Mouse (Mus musculus): ENCODE results near the gene Cep152.

Cep152 gene

DNA sequence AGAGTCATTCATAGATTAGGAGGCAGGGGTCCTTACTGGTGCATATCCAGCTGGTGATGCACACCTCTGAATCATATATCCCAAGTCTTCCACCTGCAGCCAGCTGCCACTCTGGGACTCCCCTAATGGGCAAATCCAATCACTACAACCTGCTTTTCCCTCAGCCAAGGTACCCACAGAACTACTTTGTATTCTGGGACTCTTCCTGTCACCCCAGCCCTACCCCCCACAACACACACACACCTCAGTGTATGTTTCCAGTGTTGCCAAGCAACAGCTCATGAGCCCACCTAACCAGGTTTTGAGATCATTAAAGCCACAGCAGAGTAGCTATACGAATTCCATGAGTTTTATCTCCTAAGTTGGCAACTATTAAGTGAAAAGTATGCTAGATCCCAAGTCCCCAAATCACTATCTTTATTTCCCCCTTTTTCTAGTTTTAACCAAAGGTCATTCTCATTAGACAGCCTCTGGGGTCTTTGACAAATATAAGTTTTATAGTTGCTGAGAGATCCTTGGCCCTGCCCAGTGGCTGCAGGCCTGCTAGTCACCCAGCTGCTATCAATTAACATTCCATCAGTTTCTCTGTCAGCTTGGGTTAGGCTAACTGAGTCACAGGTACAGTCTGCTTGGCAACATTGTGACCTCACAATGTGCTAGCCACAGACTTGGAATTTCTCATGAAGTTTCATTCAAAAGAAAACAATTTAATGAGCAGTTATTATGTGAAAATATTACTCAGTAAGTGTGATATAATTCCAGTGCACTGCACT, 75.9 kb downstream of the Cep152 start:
- DNase-seq, result no peak

DNA sequence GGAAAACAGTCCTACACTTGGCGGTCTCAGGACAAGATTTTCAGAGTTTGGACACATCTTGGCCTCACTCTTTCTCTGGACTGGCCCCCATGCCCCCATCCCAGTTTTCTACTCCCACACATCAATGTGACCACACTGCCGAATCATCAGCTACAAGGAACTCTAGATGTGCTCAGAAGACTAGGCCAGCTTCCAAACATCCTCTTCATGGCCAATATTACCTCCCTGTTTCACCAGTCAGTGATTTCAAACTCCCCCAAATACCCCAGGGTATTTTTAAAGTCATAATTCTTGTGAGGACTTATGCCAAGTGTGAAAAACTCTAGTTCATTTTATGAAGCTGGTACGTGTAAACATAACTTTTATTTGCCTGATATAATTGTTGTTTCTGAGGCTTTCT, 79.9 kb downstream of the Cep152 start:
- DNase-seq, result no peak

DNA sequence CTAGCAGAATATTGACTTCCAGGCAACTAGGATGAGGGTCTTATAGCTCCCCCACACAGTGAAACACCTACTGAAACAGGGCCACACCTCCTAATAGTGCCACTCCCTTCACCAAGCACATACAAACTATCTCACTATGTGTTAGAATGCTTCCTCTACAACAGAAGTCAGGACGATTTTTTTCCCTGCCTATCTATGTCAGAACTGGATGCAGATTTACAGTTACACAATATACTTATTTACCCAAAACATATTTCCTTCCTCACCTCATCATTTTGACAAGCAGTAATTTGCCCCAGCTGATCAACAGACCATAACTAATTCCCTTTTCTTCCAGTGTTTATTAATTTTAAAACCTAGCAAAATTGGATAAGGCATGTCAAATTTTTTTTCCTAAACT, 81.3 kb downstream of the Cep152 start:
- DNase-seq, result no peak

DNA sequence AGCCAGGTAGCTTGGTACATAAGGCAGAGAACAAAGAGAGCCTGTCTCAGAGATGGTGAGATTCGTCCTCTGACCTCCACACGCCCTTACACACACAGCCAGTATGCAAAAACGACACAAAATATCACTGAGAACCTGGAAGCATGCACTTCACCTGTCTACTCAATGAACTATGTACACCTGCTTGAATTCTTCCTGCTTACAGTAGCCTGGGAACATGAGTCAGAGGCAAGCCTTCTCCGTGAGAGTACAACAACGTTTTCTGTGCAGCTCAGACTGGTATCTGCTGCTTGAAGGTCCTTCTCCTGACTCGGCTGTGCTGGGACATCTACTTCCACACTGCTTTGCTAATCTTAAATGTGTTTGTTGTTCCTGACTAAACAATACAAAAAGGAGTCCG, 83.5 kb downstream of the Cep152 start:
- DNase-seq, result no peak

DNA sequence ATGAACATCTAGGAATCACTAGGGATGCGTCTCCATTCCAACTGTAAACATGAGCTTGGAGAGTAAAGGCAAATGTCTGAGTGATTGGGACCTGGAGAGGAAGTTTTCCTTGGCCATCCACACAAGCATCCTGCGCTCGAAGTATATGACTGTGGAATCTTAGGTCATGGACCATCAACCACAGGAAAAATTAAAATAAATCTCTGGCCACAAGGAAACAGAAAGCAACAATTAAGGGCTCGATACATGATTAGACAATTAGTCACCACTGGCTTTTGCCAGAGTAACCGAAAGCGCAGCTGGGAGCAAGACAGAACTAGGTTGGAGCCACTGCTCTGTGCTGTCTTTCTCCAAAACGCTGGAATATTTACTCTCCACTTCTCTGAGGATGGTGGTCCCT, 84.3 kb downstream of the Cep152 start:
- DNase-seq, result no peak

DNA sequence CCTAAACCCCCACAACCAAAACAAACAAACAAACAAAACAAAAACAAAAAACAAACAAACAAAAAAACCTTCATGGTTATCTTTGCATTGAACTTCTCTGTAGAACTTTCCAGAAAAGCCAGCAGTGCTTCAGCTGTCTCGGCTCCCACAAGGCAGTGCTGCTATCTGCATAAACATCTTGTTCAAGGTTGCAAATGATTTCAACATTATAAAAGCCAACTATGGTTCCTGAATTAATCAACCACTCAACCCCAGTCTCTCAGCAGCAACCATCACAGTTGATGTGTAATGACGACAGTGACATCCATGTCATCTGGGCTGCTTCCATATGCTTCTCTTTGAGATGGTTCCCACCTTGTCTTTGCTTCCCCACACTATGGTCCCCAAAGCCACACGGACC, 85.3 kb downstream of the Cep152 start:
- DNase-seq, result no peak

DNA sequence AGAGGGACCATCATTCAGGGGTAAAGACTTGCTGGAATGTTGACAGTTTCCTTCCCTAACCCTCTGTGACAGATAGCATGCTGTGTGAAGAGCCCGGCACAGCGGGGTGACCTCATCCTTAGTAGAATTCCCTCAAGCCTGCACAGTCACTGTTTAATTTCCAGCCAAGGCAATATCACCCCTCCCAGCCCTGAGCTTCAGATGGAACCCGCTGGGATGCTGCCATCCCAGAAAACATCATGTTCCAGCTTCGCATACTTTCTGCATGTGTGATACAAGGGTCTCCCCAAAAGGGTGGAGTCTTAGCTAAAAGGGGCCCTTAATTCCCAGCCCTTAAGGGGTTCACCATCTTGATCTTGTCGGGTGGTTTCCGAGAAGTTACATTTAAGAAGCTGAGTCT, 94.2 kb downstream of the Cep152 start:
- no peak for DNase-seq

DNA sequence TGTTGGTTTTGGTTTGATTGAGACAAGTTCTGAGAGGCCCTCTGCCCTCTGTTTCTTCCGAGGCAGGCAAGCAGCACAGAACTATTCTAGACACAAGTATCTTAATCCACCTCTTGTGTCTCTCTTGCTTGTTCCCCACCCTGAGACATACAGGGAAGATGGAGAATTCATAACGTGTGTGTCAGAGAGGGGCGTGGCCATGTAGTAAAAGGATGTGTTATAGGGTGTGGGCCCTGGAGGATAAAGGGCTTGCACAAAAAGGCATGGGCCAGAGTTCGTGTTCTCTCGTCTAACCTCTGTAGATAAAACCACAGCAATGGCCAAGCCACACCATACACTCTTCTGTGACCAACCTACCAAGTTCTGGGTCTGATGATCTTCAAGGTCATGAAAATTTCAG, 98.3 kb downstream of the Cep152 start:
- no peak for DNase-seq

DNA sequence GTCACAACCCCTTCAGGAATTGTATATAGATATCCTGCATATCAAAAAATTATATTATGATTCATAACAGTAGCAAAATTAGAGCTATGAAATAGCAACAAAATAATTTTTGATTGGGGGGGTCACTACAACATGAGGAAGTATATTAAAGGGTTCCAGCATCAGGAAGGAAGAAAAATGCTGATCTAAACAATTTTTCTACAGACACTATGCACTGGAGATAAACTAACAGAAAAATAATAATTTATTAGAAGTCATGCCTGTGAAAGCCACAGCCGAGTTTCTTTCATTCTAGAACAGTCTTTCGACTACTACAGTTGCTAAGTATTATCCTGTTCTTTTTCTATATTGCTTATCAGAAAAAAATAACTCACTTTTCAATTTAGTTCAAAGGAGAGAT, 99.4 kb downstream of the Cep152 start:
- no peak for DNase-seq

DNA sequence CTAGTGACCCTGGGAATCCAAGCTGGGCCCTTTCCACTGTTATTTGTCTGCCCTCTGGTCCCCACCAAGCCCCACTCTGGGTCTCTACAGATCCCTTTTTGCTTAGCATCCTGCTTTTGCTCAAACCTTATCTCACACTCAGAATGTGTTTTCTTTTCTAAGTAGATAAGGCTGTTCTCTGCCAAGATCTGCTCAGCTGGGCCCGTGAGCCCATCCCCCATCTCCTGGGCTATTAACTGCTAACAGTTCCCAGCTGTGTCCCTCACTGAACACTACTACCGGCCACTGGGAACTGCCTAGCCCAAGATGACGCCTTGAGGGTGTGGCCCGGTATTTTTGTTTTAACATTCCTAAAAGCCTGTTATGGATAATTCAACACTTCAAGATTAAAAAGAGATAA, 108.3 kb downstream of the Cep152 start:
- no peak for DNase-seq

DNA sequence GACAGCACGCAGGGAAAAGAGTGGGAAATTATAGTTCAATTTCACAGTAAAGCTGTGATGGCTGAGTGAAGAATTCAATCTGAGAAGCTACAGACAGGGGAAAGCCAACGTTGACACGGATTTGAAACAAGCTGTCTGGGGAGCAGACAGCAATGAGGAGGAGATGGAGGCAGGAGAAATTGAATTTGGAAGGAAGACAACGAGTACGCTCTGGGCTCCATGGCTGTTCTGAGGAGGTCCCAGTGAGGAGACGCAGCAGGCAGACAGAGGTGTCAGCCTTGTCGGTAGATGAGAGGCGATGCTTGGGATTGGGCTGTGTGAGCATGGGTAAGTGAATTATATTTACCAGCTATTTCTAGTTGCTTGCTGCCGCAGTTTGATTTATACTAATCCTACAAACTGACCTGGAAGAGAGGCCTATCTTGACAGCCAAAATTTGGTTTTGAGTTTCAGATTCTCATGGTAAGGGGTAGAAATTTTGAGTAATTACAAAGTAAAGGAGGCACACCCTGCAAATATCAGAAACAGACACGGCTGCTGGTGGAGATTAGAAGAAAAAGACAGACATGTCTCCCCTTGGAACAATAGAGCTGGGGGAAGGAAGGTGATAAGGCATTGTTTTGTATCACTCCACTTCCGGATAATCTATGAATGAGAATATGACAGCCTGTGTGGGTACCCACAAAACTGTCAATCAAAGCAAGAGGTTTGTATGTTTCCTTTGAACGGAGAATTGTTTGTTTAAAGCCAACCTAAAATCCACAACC, 109.4 kb downstream of the Cep152 start:
- no peak for DNase-seq

DNA sequence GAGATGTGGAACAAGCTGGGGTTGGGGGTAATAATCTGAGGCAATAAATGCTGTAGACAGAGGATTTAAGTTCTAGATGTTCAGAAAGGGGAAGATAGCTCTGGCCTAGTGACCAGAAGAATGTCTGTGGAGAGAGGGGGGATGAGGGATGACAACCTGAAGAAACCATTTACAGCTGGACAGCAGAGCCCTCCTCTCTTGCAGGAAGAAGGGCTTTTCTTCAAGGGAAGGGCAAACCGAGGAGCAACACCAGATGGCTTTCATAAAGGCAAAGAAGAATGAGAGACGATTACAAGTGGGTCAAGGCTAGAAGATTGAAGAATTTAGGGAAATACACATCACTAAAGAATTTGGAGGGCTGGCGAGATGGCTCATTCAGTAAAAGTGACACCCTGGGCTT, 110.5 kb downstream of the Cep152 start:
- DNase-seq, result no peak

Data from thymus, postnatal 14 days (tissue).